Mouse (Mus musculus): ENCODE data around the gene Casp7. TPM values are rescaled to one million over a fixed set of nuclear protein-coding genes. Genes with fewer than 3 reads are reported as not detected.
"Not testable (repeated sequence)": the region's sequence is repeated elsewhere in the genome, so short reads cannot be mapped to it uniquely, and the experiment has no call there.

The Casp7 gene
- polyA plus RNA-seq, 1 experiment from 2014 or later, result 21.5 TPM

DNA sequence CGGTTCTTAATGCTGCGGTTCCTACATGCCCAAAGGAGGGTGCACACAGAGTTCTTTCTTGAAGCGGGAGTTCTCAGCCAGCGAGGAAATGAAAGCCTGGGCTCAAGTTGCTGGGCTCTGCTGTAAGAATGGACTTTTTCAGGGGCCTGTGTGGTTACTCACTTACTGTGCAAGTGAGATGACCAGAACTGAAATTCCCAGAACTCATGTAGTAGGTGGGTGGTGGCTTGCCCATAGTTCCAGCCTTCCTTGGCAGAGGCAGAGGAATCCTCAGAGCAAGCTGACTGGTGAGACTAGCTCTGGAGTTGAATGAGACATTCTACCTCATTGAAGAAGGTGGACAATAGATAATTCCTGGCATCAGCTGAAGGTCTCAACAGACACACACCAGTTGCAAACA, 8.9 kb downstream of the Casp7 start:
- WGBS, result 93% methylated on average over 4 of the region's 4 CpGs
- ATAC-seq (ENCODE audit: low read depth) (no peak), DNase-seq (ENCODE audit: low spot score) (no peak)
- Histone ChIP-seq H3K27ac (replicated peaks; ENCODE audit: low read depth, low read length) (no peak overlapping the region), H3K4me2 (ENCODE audit: low read depth, low read length) (no peak overlapping the region), H3K27me3 (replicated peaks; ENCODE audit: control insufficient read depth, insufficient read depth, low read length) (no peaks in the 10 kb centered on the region), H3K36me3 (ENCODE audit: control insufficient read depth, insufficient read depth, low read length) (peaks cover 20% of the 10 kb centered on the region), H3K4me1 (ENCODE audit: control insufficient read depth, insufficient read depth, low read length) (no peaks in the 10 kb centered on the region), H3K9me3 (ENCODE audit: control insufficient read depth, low read length) (no peaks in the 10 kb centered on the region), H3K9ac (ENCODE audit: low read depth, low read length) (no peak overlapping the region), H3K4me3 (ENCODE audit: low read depth, low read length) (no peak overlapping the region)

DNA sequence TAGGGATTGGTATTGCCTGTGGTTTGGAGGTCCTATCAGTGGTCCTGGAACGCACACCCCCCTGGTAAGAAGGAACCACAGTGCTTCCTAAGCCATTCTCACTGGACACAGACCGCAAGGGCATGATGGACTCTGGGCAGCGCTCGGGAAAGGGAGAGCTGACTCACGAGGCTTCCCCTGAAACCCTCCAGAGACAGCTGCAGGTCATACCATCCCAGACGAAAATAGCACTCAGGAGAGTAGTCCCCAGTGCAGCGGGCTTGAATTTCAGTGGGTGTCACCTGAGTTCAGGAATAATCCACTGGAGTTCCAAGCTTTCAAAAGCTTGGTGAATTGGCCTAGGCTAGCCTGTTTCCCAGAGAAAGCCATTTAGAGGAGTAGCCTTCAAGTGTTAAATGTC, 9.7 kb downstream of the Casp7 start:
- no peak for ATAC-seq (ENCODE audit: low read depth)
- DNase-seq (ENCODE audit: low spot score), result no peak
- Histone ChIP-seq H3K4me3 (ENCODE audit: low read depth, low read length) (no peak overlapping the region), H3K36me3 (ENCODE audit: control insufficient read depth, insufficient read depth, low read length) (peaks cover 20% of the 10 kb centered on the region), H3K27me3 (replicated peaks; ENCODE audit: control insufficient read depth, insufficient read depth, low read length) (no peaks in the 10 kb centered on the region), H3K27ac (replicated peaks; ENCODE audit: low read depth, low read length) (no peak overlapping the region), H3K4me2 (ENCODE audit: low read depth, low read length) (no peak overlapping the region), H3K4me1 (ENCODE audit: control insufficient read depth, insufficient read depth, low read length) (no peaks in the 10 kb centered on the region), H3K9ac (ENCODE audit: low read depth, low read length) (no peak overlapping the region), H3K9me3 (ENCODE audit: control insufficient read depth, low read length) (no peaks in the 10 kb centered on the region)
- WGBS, result 92% methylated on average over 7 of the region's 7 CpGs

DNA sequence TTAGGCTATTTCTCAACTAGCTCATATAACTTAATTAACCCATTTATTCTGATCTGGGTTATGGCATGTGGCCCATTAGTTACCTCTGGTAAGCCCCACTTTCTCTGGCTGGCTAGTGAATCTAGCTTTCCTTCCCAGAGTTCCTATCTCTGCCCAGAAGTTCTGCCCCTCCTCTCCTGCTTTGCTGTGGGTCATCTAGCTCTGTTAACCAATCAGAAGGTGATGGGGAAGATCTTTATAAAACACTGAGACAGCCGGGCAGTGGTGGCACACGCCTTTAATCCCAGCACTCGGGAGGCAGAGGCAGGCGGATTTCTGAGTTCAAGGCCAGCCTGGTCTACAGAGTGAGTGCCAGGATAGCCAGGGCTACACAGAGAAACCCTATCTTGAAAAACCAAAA, 13.0 kb downstream of the Casp7 start:
- not testable (repeated sequence) for H3K27ac ChIP-seq (replicated peaks; ENCODE audit: low read depth, low read length); H3K9ac ChIP-seq (ENCODE audit: low read depth, low read length); H3K4me1 ChIP-seq (ENCODE audit: control insufficient read depth, insufficient read depth, low read length); ATAC-seq (ENCODE audit: low read depth); H3K27me3 ChIP-seq (replicated peaks; ENCODE audit: control insufficient read depth, insufficient read depth, low read length); H3K4me2 ChIP-seq (ENCODE audit: low read depth, low read length); H3K9me3 ChIP-seq (ENCODE audit: control insufficient read depth, low read length); H3K4me3 ChIP-seq (ENCODE audit: low read depth, low read length); DNase-seq (ENCODE audit: low spot score)
- WGBS, result 97% methylated on average over 4 of the region's 4 CpGs
- H3K36me3 ChIP-seq (ENCODE audit: control insufficient read depth, insufficient read depth, low read length), result peaks cover 20% of the 10 kb centered on the region; the same call in 1 of the 2 replicates

DNA sequence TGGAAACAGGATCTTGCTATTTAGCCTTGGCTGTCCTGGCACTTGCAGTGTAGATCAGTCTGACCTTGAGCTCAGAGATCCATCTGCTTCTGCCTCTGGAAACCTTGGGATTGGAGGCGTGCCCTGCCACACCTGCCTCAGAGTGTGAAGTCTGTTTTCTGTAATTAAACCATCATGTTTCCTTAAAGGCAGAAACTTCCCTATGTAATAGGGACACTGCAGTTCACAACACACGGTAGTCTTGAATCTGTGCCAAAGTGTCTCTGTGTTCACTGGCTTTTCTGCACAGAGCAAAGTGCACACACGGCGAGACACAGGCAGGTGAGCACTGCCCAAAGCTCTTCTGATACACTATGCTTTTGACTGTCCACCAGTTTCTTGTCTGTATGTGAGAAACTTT, 21.5 kb downstream of the Casp7 start:
- no peak overlapping the region for H3K4me2 ChIP-seq (ENCODE audit: low read depth, low read length)
- no peak overlapping the region for H3K27ac ChIP-seq (replicated peaks; ENCODE audit: low read depth, low read length)
- H3K36me3 ChIP-seq (ENCODE audit: control insufficient read depth, insufficient read depth, low read length), result no peaks in the 10 kb centered on the region
- no peak overlapping the region for H3K4me3 ChIP-seq (ENCODE audit: low read depth, low read length)
- 72% methylated on average over 4 of the region's 4 CpGs for WGBS
- no peaks in the 10 kb centered on the region for H3K27me3 ChIP-seq (replicated peaks; ENCODE audit: control insufficient read depth, insufficient read depth, low read length)
- DNase-seq (ENCODE audit: low spot score) (no peak), ATAC-seq (ENCODE audit: low read depth) (no peak)
- H3K9ac ChIP-seq (ENCODE audit: low read depth, low read length), result no peak overlapping the region
- no peaks in the 10 kb centered on the region for H3K9me3 ChIP-seq (ENCODE audit: control insufficient read depth, low read length)
- no peaks in the 10 kb centered on the region for H3K4me1 ChIP-seq (ENCODE audit: control insufficient read depth, insufficient read depth, low read length)

DNA sequence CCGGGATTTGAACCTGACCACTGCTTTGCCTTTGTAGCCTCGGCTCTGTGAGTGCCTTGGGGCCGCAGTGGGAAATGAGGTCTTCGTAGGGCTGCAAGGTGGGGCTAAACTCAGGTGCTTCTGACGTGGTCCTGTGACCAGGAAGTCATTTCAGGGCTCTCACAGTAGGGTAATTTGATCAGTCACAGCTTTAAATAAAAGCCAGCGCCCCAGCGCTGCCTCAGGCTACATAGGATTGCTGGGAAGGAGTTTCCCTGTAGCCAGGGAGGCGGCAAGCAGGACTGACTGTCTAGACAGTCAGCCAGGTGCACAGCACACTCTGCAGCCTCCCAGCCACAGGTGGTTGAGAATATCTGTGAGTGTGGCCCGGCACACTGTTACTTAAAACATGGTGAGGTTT, 22.5 kb downstream of the Casp7 start:
- Histone ChIP-seq H3K4me2 (ENCODE audit: low read depth, low read length) (no peak overlapping the region), H3K4me1 (ENCODE audit: control insufficient read depth, insufficient read depth, low read length) (no peaks in the 10 kb centered on the region), H3K4me3 (ENCODE audit: low read depth, low read length) (no peak overlapping the region), H3K9me3 (ENCODE audit: control insufficient read depth, low read length) (no peaks in the 10 kb centered on the region), H3K9ac (ENCODE audit: low read depth, low read length) (no peak overlapping the region), H3K36me3 (ENCODE audit: control insufficient read depth, insufficient read depth, low read length) (no peaks in the 10 kb centered on the region), H3K27me3 (replicated peaks; ENCODE audit: control insufficient read depth, insufficient read depth, low read length) (no peaks in the 10 kb centered on the region), H3K27ac (replicated peaks; ENCODE audit: low read depth, low read length) (no peak overlapping the region)
- DNase-seq (ENCODE audit: low spot score) (peak; percentile 63), ATAC-seq (ENCODE audit: low read depth) (peak; percentile 77; the same call in 1 of the 2 replicates)
- 42% methylated on average over 9 of the region's 9 CpGs for WGBS

DNA sequence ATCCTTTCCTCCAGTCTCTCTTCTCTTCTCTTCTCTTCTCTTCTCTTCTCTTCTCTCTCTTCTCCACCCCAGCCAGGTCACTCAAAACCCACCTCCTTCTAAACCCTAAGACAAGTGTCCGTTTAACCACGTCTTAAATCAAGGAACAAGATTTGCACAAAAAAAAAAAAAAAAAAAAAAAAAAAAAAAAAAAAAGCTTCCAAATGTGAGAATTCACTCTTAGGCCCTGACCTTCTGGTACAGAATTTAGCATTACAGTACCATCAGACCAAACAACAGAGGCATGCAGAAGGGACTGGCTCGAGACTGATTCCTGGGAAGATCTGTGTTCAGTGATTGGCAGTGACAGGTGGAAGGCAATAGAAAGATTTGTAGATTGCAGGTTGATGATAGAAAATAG, 23.4 kb downstream of the Casp7 start:
- WGBS, result 88% methylated on average over 3 of the region's 3 CpGs
- Histone ChIP-seq H3K9me3 (ENCODE audit: control insufficient read depth, low read length) (no peaks in the 10 kb centered on the region), H3K36me3 (ENCODE audit: control insufficient read depth, insufficient read depth, low read length) (no peaks in the 10 kb centered on the region), H3K27ac (replicated peaks; ENCODE audit: low read depth, low read length) (no peak overlapping the region), H3K4me3 (ENCODE audit: low read depth, low read length) (no peak overlapping the region), H3K9ac (ENCODE audit: low read depth, low read length) (no peak overlapping the region), H3K4me1 (ENCODE audit: control insufficient read depth, insufficient read depth, low read length) (no peaks in the 10 kb centered on the region), H3K4me2 (ENCODE audit: low read depth, low read length) (no peak overlapping the region), H3K27me3 (replicated peaks; ENCODE audit: control insufficient read depth, insufficient read depth, low read length) (no peaks in the 10 kb centered on the region)
- ATAC-seq (ENCODE audit: low read depth) (no peak), DNase-seq (ENCODE audit: low spot score) (no peak)

DNA sequence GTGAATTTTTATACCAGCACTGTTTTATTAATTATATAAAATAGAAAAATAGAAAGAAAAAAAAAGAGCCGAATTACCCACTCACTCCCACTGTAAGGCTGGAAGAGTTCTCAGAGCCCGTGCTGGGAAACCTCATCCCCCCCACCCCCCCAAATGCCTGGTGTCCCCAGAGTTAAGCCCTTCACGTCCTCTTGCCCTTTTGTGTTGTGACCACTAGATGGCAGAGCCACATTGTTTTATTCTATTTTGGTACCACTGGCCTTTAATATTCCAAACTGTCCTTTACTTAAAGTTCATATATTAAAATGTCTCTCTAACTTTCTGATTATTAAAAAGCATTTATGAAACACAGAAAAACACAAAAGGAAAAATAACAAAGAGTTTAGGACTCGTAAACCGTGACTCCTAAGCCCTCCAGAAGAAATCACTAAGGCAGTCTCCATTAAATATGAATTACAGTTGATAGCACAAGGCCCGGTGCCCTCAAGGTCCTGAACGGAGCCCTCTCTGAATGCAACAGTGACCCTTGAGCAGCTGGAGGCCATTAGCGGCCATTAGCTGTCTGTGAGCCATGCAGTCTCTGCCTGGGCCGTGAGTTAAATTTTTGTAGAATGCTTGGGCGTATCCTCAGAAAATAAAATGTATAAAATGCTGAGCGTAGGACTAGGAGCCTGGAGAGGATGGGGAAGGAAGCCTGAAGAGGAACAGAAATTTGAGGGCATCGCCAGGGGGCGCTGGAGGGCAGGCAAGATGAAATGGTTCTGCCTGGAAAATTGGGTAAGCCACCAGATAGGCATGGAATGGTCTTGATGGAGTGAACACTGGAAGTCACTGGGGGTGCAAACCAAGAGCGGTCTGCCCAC, 25.8 kb downstream of the Casp7 start:
- Histone ChIP-seq H3K27me3 (replicated peaks; ENCODE audit: control insufficient read depth, insufficient read depth, low read length) (no peaks in the 10 kb centered on the region), H3K4me2 (ENCODE audit: low read depth, low read length) (peak overlapping the region; percentile 15), H3K9ac (ENCODE audit: low read depth, low read length) (no peak overlapping the region), H3K4me3 (ENCODE audit: low read depth, low read length) (no peak overlapping the region), H3K36me3 (ENCODE audit: control insufficient read depth, insufficient read depth, low read length) (no peaks in the 10 kb centered on the region), H3K4me1 (ENCODE audit: control insufficient read depth, insufficient read depth, low read length) (no peaks in the 10 kb centered on the region), H3K9me3 (ENCODE audit: control insufficient read depth, low read length) (no peaks in the 10 kb centered on the region), H3K27ac (replicated peaks; ENCODE audit: low read depth, low read length) (0 out of 2 replicates have a peak overlapping the region, but pooled peaks have one; percentile 2)
- DNase-seq (ENCODE audit: low spot score) (peak; percentile 82), ATAC-seq (ENCODE audit: low read depth) (peak; percentile 41; the same call in 1 of the 2 replicates)
- 23% methylated on average over 14 of the region's 14 CpGs for WGBS

DNA sequence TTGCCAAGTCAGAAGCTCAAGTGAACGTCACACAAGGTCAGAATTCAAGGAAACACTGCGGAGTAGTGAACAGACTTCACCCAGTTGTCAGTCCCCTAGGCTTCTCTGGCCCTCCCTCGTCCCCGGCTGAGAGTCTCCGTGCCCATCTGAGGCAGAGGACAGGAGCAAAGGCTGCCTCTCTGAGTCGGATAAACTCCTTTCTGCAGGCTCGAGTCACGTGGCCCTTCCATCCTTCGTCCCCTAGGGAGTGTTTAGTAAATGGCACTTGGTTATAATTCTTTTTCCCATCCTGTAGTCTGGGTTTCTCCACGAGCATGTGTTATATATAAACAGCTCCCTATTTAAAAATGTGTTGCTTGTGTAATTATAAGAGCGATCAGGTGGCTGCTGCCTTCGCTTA, 26.4 kb downstream of the Casp7 start:
- no peaks in the 10 kb centered on the region for H3K9me3 ChIP-seq (ENCODE audit: control insufficient read depth, low read length)
- no peaks in the 10 kb centered on the region for H3K27me3 ChIP-seq (replicated peaks; ENCODE audit: control insufficient read depth, insufficient read depth, low read length)
- DNase-seq (ENCODE audit: low spot score), result peak; percentile 30
- WGBS, result 45% methylated on average over 12 of the region's 12 CpGs
- ATAC-seq (ENCODE audit: low read depth), result no peak
- H3K4me3 ChIP-seq (ENCODE audit: low read depth, low read length), result no peak overlapping the region
- no peak overlapping the region for H3K9ac ChIP-seq (ENCODE audit: low read depth, low read length)
- no peaks in the 10 kb centered on the region for H3K4me1 ChIP-seq (ENCODE audit: control insufficient read depth, insufficient read depth, low read length)
- 0 out of 2 replicates have a peak overlapping the region, but pooled peaks have one; percentile 2 for H3K27ac ChIP-seq (replicated peaks; ENCODE audit: low read depth, low read length)
- H3K4me2 ChIP-seq (ENCODE audit: low read depth, low read length), result no peak overlapping the region
- H3K36me3 ChIP-seq (ENCODE audit: control insufficient read depth, insufficient read depth, low read length), result no peaks in the 10 kb centered on the region

Data from embryonic facial prominence, embryonic 14.5 days (tissue).